Mouse (Mus musculus) kidney, adult 10 weeks (tissue): ENCODE measurements around the gene Defb11. TPM values are rescaled to one million over a fixed set of nuclear protein-coding genes. Genes with fewer than 3 reads are reported as not detected.

ENCODE experiments used
- polyA plus RNA-seq: library from polyadenylated mRNA; stranded (reverse); fragments of 350-450 nt; fragmentation: Illumina TruSeq; extraction: RNeasy Lipid Tissue Mini Kit (QIAGEN cat#74804); gene quantifications from one replicate; pipeline ENCODE4 v1.2.3, GENCODE M21; 2014; ENCODE audit warnings: low read depth, low replicate concordance

Gene Defb11
- 9.1 TPM for polyA plus RNA-seq

DNA sequence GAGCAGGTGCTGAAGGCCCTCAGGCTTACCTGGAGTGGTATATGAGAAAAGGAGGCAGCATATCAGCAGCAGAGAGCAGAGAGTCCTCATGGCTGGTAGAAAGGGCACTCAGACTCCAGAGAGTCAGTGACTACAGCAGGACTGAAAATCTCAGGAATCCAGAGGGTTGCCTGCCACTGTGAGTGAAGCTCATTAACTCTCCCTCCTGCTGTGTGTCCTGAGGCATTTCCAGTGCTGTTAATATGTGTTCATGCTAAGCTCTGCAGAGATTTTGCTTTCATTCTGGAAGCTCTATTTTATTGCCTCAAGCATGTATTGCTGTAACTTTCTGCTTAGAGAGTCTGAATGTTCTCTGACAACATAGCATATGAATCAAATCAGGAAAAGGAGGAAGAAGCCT, at the start of gene Defb11:
Defb11 (minus strand) TSS at position 123 of the 400 bp plus-strand sequence.

DNA sequence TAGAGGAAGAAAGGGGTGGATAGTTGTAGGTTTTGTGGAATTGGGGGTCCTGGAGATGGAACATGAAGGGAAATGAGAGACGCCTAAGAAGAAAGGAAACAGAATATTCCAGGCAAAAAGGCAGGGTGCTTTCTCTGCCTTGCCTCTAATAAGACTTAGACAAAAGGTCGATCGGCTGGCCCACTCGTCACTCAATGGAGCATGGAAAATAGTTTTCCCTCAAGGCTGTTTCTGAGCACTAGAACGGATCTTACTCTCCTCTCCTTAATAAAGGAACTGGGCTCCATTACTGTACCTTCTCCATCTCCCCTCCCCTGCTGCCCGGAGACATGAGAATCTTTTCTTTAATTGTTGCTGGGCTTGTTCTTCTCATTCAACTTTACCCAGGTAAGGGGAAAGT, 40.2 kb upstream of the Defb11 start, which contains the start of gene Defb13:
Defb13 (plus strand) TSS at position 301 of the 400 bp plus-strand sequence.

DNA sequence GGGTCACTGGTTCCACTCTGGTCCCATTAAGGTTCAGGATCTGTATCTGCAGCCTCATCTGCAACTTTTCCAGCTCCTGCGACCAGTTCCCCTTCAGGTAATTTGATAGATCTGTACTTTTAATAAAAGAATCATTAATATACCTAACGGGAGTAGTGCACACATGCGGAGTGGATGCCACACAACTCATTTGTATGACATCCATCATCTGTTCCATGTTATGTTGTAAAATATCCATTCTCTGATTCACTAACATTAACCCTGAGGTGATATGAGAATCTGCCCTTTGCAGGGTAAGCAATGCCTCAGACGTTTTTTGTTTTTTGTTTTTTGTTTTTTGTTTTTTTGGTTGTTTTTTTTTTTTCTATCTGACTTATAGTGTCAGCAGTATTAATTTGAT, 31.8 kb upstream of the Defb11 start, which contains the start of gene Defb35:
Defb35 (plus strand) TSS at position 301 of the 400 bp plus-strand sequence.

DNA sequence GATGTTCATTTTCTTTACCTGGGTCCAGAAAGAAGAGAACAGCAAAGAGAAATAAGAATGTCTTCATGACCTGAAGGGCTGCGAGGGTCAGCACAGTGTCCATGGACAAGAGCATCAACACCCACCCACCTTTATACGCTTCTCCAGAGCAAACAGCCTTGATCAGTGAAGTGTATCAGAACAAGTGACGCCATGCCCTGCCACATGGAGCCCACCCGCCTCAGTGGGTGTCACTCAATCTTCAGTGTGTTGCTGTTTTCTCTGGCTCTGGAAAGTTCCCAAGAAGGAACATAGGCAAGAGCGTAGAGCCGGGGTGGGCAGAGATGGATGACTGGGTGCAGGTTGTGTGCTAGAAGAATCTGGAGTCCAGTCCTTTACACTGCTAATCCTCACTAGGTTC, 26.4 kb upstream of the Defb11 start, which contains the start of gene Defb15:
Defb15 (minus strand) TSS at position 101 of the 400 bp plus-strand sequence.

DNA sequence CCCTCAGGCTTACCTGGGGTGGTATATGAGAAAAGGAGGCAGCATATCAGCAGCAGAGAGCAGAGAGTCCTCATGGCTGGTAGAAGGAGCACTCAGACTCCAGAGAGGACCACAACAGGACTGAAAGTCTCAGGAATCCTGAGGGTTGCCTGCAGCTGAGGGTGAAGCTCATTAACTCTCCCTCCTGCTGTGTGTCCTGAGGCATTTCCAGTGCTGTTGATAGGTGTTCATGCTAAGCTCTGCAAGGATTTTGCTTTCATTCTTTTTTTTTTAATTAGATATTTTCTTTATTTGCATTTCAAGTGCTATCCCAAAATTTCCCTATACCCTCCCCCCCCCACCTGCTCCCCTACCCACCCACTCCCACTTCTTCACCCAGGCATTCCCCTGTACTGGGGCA, 20.9 kb downstream of the Defb11 start, which contains the start of gene Defb9:
Defb9 (minus strand) TSS at position 101 of the 400 bp plus-strand sequence.

DNA sequence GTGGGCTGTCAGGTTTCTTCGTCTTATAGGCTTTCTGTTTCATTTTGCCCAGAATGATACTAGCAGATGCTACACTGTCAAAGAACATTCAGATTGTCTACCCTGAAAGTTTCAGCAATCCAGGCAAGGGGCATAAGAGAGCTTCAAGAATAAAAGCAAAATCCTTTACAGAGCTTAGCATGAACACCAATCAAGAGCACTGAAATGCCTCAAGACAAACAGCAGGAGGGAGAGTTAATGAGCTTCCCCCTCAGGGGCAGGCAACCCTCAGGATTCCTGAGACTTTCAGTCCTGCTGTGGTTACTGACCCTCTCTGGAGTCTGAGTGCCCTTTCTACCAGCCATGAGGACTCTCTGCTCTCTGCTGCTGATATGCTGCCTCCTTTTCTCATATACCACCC, 47.6 kb downstream of the Defb11 start, which contains the start of gene Defb10:
Defb10 (plus strand) TSS at position 316 of the 400 bp plus-strand sequence.

Other genes starting within 250 kb of the Defb11 start
- gene Defa34, start 240.6 kb downstream of the Defb11 start, polyA plus RNA-seq, result not detected
- not detected for gene AY761184, start 202.8 kb downstream of the Defb11 start, polyA plus RNA-seq
- gene Defa24, start 171.9 kb downstream of the Defb11 start, polyA plus RNA-seq, result not detected
- gene Defb50, start 82.9 kb downstream of the Defb11 start, polyA plus RNA-seq, result not detected
- gene Defb2, start 66.5 kb downstream of the Defb11 start, polyA plus RNA-seq, result not detected
- not detected for gene Defb10, start 47.5 kb downstream of the Defb11 start, polyA plus RNA-seq
- gene Defb9, start 21.0 kb downstream of the Defb11 start, polyA plus RNA-seq, result not detected
- not detected for gene Defb15, start 26.3 kb upstream of the Defb11 start, polyA plus RNA-seq
- not detected for gene Defb35, start 31.9 kb upstream of the Defb11 start, polyA plus RNA-seq
- not detected for gene Defb13, start 40.4 kb upstream of the Defb11 start, polyA plus RNA-seq
- not detected for gene Fam90a1a, start 52.3 kb upstream of the Defb11 start, polyA plus RNA-seq
- gene Ccdc70, start 63.4 kb upstream of the Defb11 start, polyA plus RNA-seq, result not detected
- gene Atp7b, start 153.9 kb upstream of the Defb11 start, polyA plus RNA-seq, result 0.36 TPM
- 26.7 TPM for gene Alg11, start 154.3 kb upstream of the Defb11 start, polyA plus RNA-seq
- gene Nek5, start 218.6 kb upstream of the Defb11 start, polyA plus RNA-seq, result 4.3 TPM